Mouse (Mus musculus): Measurements from ENCODE around the gene Trim52. TPM values are rescaled to one million over a fixed set of nuclear protein-coding genes. Genes with fewer than 3 reads are reported as not detected.
"Not testable (repeated sequence)": the region's sequence is repeated elsewhere in the genome, so short reads cannot be mapped to it uniquely, and the experiment has no call there.

The Trim52 gene
- total RNA-seq, 1 experiment = 1.3 TPM

DNA sequence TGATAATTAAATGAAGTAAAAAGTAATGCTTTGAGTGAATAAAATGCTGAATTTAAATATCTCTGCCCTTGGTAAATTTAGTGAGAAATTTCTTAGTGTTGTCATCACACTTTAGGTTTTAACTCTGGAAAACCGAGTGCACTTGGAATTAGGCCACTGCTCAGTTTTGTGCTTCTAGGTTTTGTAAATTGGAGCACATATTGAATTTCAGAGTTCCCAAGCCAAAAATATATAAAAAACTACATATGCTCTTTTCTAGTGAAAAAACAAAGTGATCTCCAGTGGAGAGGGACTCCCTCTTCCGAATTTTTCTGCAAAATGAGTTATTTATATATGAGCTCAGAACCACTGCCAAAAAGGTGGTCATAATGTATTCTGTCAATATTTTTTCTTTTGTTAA is 45.2 kb downstream of the Trim52 start:
- TF ChIP-seq ZC3H11A (IDR thresholded peaks at IDR 0.05; ENCODE audit: borderline replicate concordance, low read depth, low read length) (no peak), HCFC1 (IDR thresholded peaks at IDR 0.05; ENCODE audit: borderline replicate concordance, insufficient read depth, low read length) (no peak), CHD2 (IDR thresholded peaks at IDR 0.05; ENCODE audit: low read depth, low read length) (no peak), MAFK (IDR thresholded peaks at IDR 0.05; ENCODE audit: insufficient read depth, low read depth, low read length) (no peak), ZNF384 (IDR thresholded peaks at IDR 0.05; ENCODE audit: low read depth, low read length) (no peak)
- Histone ChIP-seq H3K27ac (ENCODE audit: insufficient read depth, low read depth, low read length, poor library complexity, severe bottlenecking) (no peak overlapping the region), H3K9ac (ENCODE audit: insufficient read depth, low read depth, low read length, poor library complexity, severe bottlenecking) (no peak overlapping the region), H3K4me1 (ENCODE audit: control insufficient read depth in 2 of 2, insufficient read depth in 2 of 2, low read length in 2 of 2, poor library complexity in 1 of 2) (no peaks in the 10 kb centered on the region), H3K9me3 (ENCODE audit: control insufficient read depth, insufficient read depth, low read depth, low read length) (no peaks in the 10 kb centered on the region), H3K36me3 (ENCODE audit: control insufficient read depth, insufficient read depth, low read length, poor library complexity, severe bottlenecking) (no peaks in the 10 kb centered on the region), H3K4me3 (ENCODE audit: insufficient read depth in 1 of 2, low read depth in 1 of 2, low read length in 2 of 2, poor library complexity in 1 of 2, severe bottlenecking in 1 of 2) (no peak overlapping the region)
- in situ Hi-C loops (cut with MboI; ENCODE audit: low sequenced_read_pairs in 2 of 2, unreplicated experiment in 2 of 2) = no loop called here
- DNase-seq (ENCODE audit: low read depth, low spot score) = no peak

DNA sequence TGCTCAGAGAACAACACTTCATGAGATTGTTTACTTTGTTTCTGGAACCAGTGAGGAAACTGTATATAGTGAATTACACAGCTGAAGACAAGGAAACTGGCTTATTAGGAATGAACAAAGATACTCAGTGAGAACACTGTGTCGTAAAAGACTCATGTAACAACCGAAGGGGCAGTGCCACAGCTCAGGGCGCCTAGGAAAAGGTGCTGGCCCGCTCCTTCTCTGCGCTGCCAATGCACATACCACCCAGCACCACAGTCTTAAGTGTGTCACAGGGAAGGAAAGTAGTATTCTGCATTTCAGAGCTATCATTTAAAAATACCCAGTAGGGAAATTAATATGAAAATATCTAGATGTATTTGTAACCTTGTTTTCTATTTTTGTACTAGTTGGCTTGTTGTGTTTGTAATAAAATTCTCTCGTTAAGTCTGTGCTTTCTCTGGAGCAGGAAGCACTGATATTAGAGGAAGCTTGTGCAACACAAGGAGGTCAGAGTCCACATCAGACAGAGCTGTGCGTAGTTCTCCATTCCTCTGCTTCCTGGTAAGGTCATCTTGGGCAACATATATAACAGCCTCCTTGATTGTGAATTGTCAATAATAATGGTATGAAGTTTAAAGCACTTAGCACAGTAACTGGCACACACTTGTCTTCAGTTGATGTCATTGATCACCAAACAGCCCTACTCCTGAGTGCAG is 49.0 kb downstream of the Trim52 start:
- H3K36me3 ChIP-seq (ENCODE audit: control insufficient read depth, insufficient read depth, low read length, poor library complexity, severe bottlenecking) = no peaks in the 10 kb centered on the region
- no peak for DNase-seq (ENCODE audit: low read depth, low spot score)
- no peaks in the 10 kb centered on the region for H3K4me1 ChIP-seq (ENCODE audit: control insufficient read depth in 2 of 2, insufficient read depth in 2 of 2, low read length in 2 of 2, poor library complexity in 1 of 2)
- no peak overlapping the region for H3K4me3 ChIP-seq (ENCODE audit: insufficient read depth in 1 of 2, low read depth in 1 of 2, low read length in 2 of 2, poor library complexity in 1 of 2, severe bottlenecking in 1 of 2)
- no peak overlapping the region for H3K9ac ChIP-seq (ENCODE audit: insufficient read depth, low read depth, low read length, poor library complexity, severe bottlenecking)
- in situ Hi-C loops (cut with MboI; ENCODE audit: low sequenced_read_pairs in 2 of 2, unreplicated experiment in 2 of 2) = no loop called here
- no peak for TF ChIP-seq CHD2 (IDR thresholded peaks at IDR 0.05; ENCODE audit: low read depth, low read length)
- TF ChIP-seq MAFK (IDR thresholded peaks at IDR 0.05; ENCODE audit: insufficient read depth, low read depth, low read length) = no peak
- TF ChIP-seq HCFC1 (IDR thresholded peaks at IDR 0.05; ENCODE audit: borderline replicate concordance, insufficient read depth, low read length) = no peak
- no peak for TF ChIP-seq ZC3H11A (IDR thresholded peaks at IDR 0.05; ENCODE audit: borderline replicate concordance, low read depth, low read length)
- H3K27ac ChIP-seq (ENCODE audit: insufficient read depth, low read depth, low read length, poor library complexity, severe bottlenecking) = no peak overlapping the region
- no peaks in the 10 kb centered on the region for H3K9me3 ChIP-seq (ENCODE audit: control insufficient read depth, insufficient read depth, low read depth, low read length)

DNA sequence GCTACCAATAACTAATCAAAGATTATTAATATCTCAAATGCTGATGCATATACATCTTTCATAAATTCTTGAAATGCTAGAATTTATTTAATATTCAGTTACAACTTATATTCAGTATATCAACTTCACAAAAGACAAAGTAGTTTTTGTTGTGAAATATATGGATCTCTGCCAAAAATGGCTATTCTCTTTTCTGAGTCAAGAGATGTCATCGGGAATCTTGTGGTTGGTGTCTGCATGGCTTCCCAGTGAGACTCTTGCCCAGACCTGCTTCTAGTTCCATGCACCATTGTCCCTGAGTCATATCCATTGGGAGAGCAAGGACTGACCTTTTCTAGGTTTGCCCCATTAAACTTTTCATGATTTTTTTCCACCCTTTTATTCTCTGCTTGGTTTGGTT is 50.5 kb downstream of the Trim52 start:
- H3K27ac ChIP-seq (ENCODE audit: insufficient read depth, low read depth, low read length, poor library complexity, severe bottlenecking) = no peak overlapping the region
- no peaks in the 10 kb centered on the region for H3K9me3 ChIP-seq (ENCODE audit: control insufficient read depth, insufficient read depth, low read depth, low read length)
- no peaks in the 10 kb centered on the region for H3K36me3 ChIP-seq (ENCODE audit: control insufficient read depth, insufficient read depth, low read length, poor library complexity, severe bottlenecking)
- H3K4me1 ChIP-seq (ENCODE audit: control insufficient read depth in 2 of 2, insufficient read depth in 2 of 2, low read length in 2 of 2, poor library complexity in 1 of 2) = no peaks in the 10 kb centered on the region
- no peak overlapping the region for H3K9ac ChIP-seq (ENCODE audit: insufficient read depth, low read depth, low read length, poor library complexity, severe bottlenecking)
- TF ChIP-seq CHD2 (IDR thresholded peaks at IDR 0.05; ENCODE audit: low read depth, low read length) = no peak
- no peak for TF ChIP-seq MAFK (IDR thresholded peaks at IDR 0.05; ENCODE audit: insufficient read depth, low read depth, low read length)
- H3K4me3 ChIP-seq (ENCODE audit: insufficient read depth in 1 of 2, low read depth in 1 of 2, low read length in 2 of 2, poor library complexity in 1 of 2, severe bottlenecking in 1 of 2) = no peak overlapping the region
- in situ Hi-C loops (cut with MboI; ENCODE audit: low sequenced_read_pairs in 2 of 2, unreplicated experiment in 2 of 2) = no loop called here
- no peak for DNase-seq (ENCODE audit: low read depth, low spot score)

DNA sequence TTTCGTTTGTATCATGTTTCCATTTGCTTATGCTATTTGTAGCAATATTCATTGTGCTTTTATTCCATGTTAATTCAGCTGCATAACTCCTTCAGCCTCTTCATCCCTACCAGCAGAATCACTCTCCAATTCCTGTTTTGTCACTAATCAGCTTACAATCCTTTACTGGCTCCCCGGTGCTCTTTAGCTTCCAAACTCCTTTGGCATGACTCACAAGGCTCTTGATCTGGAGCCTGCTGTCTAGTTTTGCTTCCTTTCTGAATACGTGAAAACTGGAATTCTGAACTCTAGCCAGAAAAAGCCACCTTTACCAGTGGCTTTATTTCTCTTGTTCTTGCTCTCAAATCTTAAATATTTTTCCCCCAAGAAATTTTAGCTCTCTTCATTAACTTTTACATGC is 56.3 kb downstream of the Trim52 start:
- DNase-seq (ENCODE audit: low read depth, low spot score) = no peak
- Histone ChIP-seq H3K9ac (ENCODE audit: insufficient read depth, low read depth, low read length, poor library complexity, severe bottlenecking) (no peak overlapping the region), H3K4me3 (ENCODE audit: insufficient read depth in 1 of 2, low read depth in 1 of 2, low read length in 2 of 2, poor library complexity in 1 of 2, severe bottlenecking in 1 of 2) (no peak overlapping the region), H3K4me1 (ENCODE audit: control insufficient read depth in 2 of 2, insufficient read depth in 2 of 2, low read length in 2 of 2, poor library complexity in 1 of 2) (no peaks in the 10 kb centered on the region), H3K36me3 (ENCODE audit: control insufficient read depth, insufficient read depth, low read length, poor library complexity, severe bottlenecking) (no peaks in the 10 kb centered on the region), H3K27ac (ENCODE audit: insufficient read depth, low read depth, low read length, poor library complexity, severe bottlenecking) (no peak overlapping the region), H3K9me3 (ENCODE audit: control insufficient read depth, insufficient read depth, low read depth, low read length) (no peaks in the 10 kb centered on the region)
- TF ChIP-seq ZC3H11A (IDR thresholded peaks at IDR 0.05; ENCODE audit: borderline replicate concordance, low read depth, low read length) = no peak
- TF ChIP-seq HCFC1 (IDR thresholded peaks at IDR 0.05; ENCODE audit: borderline replicate concordance, insufficient read depth, low read length) = no peak
- no peak for TF ChIP-seq CHD2 (IDR thresholded peaks at IDR 0.05; ENCODE audit: low read depth, low read length)
- TF ChIP-seq ZNF384 (IDR thresholded peaks at IDR 0.05; ENCODE audit: low read depth, low read length) = no peak
- TF ChIP-seq MAFK (IDR thresholded peaks at IDR 0.05; ENCODE audit: insufficient read depth, low read depth, low read length) = no peak
- in situ Hi-C loops (cut with MboI; ENCODE audit: low sequenced_read_pairs in 2 of 2, unreplicated experiment in 2 of 2) = no loop called here

DNA sequence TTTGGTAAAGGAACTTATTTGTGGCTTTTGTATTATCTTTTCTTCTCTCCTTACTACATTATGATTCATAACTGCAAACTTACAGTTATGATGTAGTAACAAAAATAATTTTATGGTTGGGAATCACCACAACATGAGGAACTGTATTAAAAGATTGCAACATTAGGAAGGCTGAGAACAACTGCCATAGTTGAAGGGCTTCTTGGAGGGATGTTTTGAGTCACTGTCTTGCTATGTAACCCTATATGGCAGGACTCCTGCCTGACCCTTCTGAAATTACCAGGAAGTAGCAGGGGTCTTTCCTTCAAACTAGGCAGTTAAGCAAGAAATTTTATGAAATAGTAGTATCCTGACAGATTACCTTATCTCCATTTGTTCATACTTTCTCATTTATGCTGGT is 57.2 kb downstream of the Trim52 start:
- Histone ChIP-seq H3K36me3 (ENCODE audit: control insufficient read depth, insufficient read depth, low read length, poor library complexity, severe bottlenecking) (no peaks in the 10 kb centered on the region), H3K9ac (ENCODE audit: insufficient read depth, low read depth, low read length, poor library complexity, severe bottlenecking) (no peak overlapping the region), H3K4me1 (ENCODE audit: control insufficient read depth in 2 of 2, insufficient read depth in 2 of 2, low read length in 2 of 2, poor library complexity in 1 of 2) (no peaks in the 10 kb centered on the region), H3K9me3 (ENCODE audit: control insufficient read depth, insufficient read depth, low read depth, low read length) (no peaks in the 10 kb centered on the region), H3K4me3 (ENCODE audit: insufficient read depth in 1 of 2, low read depth in 1 of 2, low read length in 2 of 2, poor library complexity in 1 of 2, severe bottlenecking in 1 of 2) (no peak overlapping the region), H3K27ac (ENCODE audit: insufficient read depth, low read depth, low read length, poor library complexity, severe bottlenecking) (no peak overlapping the region)
- in situ Hi-C loops (cut with MboI; ENCODE audit: low sequenced_read_pairs in 2 of 2, unreplicated experiment in 2 of 2) = no loop called here
- TF ChIP-seq MAFK (IDR thresholded peaks at IDR 0.05; ENCODE audit: insufficient read depth, low read depth, low read length) = no peak
- TF ChIP-seq CHD2 (IDR thresholded peaks at IDR 0.05; ENCODE audit: low read depth, low read length) = no peak
- TF ChIP-seq HCFC1 (IDR thresholded peaks at IDR 0.05; ENCODE audit: borderline replicate concordance, insufficient read depth, low read length) = no peak
- no peak for TF ChIP-seq ZNF384 (IDR thresholded peaks at IDR 0.05; ENCODE audit: low read depth, low read length)
- TF ChIP-seq ZC3H11A (IDR thresholded peaks at IDR 0.05; ENCODE audit: borderline replicate concordance, low read depth, low read length) = no peak
- no peak for DNase-seq (ENCODE audit: low read depth, low spot score)

DNA sequence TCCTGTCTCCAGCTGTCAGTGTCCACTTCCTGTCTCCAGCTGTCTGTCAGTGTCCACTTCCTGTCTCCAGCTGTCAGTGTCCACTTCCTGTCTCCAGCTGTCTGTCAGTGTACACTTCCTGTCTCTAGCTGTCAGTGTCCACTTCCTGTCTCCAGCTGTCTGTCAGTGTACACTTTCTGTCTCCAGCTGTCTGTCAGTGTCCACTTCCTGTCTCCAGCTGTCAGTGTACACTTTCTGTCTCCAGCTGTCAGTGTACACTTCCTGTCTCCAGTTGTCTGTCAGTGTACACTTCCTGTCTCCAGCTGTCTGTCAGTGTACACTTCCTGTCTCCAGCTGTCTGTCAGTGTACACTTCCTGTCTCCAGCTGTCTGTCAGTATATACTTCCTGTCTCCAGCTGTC is 57.9 kb downstream of the Trim52 start:
- in situ Hi-C loops (cut with MboI; ENCODE audit: low sequenced_read_pairs in 2 of 2, unreplicated experiment in 2 of 2); H3K4me3 ChIP-seq (ENCODE audit: insufficient read depth in 1 of 2, low read depth in 1 of 2, low read length in 2 of 2, poor library complexity in 1 of 2, severe bottlenecking in 1 of 2); H3K36me3 ChIP-seq (ENCODE audit: control insufficient read depth, insufficient read depth, low read length, poor library complexity, severe bottlenecking); H3K9ac ChIP-seq (ENCODE audit: insufficient read depth, low read depth, low read length, poor library complexity, severe bottlenecking); H3K4me1 ChIP-seq (ENCODE audit: control insufficient read depth in 2 of 2, insufficient read depth in 2 of 2, low read length in 2 of 2, poor library complexity in 1 of 2); H3K27ac ChIP-seq (ENCODE audit: insufficient read depth, low read depth, low read length, poor library complexity, severe bottlenecking); H3K9me3 ChIP-seq (ENCODE audit: control insufficient read depth, insufficient read depth, low read depth, low read length); DNase-seq (ENCODE audit: low read depth, low spot score): not testable (repeated sequence)

Measured in ES-E14 (cell line).